Mouse (Mus musculus): ENCODE measurements at regions not wholly inside any gene's neighbourhood (a gene's known extent, or its start where the extent isn't known, plus 50 kb on each side); places are given as distances from the start of the nearest gene placed in this dataset.
A peak's percentile ranks its signal among the peaks of the same experiment; 100 is the strongest.

DNA sequence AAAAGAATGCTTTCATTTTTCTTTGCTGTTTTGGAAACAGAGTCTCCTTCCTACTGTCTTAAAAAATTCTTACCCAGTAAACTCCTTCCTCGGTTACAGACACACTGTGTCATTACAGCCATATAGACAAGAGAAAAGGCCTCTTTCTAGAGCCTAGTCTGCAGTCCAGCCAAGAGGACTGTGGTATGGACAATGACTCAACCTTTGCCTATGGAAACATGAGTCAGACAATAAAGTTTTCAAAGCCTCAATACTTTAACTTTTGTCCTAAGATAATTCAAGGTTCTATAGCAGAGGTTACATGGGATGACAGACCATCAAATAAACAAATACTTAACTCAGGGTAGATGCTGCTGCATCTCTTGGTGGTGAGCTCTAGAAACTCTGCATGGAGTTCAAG is 339.4 kb upstream of the Sox9 start:
- DNase-seq = no peak
- intact Hi-C loops (cut with DNase I; ENCODE audit: low total_unique reads) = no loop called here

DNA sequence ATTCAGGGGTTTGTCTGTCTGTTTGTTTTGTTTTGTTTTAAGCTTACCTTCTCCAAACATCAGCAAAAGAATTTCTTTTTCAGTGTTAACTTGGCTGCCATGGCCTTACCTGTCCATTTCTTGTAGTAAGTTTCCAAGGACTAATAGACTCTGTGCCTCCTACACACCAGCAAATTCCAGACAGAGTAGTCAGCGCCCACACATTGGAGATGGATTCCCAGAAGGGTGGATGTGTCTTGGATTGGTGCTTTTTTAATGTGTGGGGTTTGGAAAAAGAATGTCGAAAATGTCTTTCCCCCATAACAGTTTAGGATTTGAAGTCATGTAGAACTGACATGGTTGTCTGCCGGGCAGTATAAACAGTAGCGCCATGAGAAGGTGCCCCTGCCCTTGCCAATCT is 338.1 kb upstream of the Sox9 start:
- no peak for DNase-seq
- intact Hi-C loops (cut with DNase I; ENCODE audit: low total_unique reads) = no loop called here

DNA sequence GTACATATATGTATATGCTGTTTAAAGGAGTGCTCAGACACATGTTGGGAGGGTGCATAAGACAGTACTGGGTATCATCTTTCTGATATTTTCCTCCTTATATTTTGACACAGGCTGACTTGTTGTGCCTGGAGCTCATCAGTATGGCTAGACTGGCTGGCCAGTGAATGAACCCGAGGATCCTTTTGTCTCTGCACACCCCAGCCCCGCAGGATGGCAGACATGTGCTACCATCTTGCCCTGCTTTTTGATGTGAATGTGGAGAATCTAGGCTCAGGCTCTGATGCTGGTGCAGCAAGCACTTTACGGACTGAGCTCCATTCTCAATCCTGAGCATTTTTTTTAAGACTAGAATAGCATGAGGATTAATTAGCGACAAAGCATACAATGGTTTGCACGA is 332.4 kb upstream of the Sox9 start:
- no peak for DNase-seq
- intact Hi-C loops (cut with DNase I; ENCODE audit: low total_unique reads) = no loop called here

DNA sequence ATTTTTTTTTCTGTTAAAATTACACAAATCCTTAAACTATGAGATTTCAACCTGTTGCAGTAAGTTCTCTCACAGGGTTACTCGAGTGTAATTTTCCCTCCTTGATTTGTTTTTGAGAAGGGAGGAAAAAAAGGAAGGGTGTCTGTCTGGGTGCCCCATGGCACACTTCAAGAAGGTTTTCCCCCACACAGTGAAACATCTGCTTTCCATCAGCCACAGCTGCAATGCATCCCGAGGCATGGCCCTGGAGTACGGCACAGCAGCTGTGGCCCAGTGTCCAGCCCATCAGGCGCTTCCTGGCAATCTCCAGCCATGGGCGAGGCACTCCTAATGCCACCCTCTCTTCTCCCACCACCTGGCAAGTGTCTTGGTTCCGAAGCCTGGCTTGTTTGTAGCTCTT is 331.8 kb upstream of the Sox9 start:
- no peak for DNase-seq
- intact Hi-C loops (cut with DNase I; ENCODE audit: low total_unique reads) = no loop called here

DNA sequence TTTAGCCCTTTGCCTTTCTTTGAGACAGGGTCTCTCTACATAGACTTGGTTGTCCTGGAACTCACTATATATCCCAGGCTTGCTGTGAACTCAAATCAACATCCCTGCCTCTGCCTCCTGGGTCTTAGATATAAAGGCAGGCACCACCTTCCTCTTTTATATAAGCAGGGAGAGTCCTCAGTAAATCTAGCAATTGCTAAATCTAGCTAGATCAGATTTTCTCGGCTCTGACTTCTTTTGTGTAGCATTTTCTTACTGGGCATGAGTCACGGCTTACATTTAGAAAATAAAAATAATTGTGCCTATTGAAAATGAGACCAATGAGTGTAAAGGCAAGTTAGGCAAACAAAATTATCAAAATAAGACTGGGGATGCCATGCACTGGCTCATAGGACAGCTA is 323.9 kb upstream of the Sox9 start:
- intact Hi-C loops (cut with DNase I; ENCODE audit: low total_unique reads) = no loop called here
- no peak for DNase-seq

DNA sequence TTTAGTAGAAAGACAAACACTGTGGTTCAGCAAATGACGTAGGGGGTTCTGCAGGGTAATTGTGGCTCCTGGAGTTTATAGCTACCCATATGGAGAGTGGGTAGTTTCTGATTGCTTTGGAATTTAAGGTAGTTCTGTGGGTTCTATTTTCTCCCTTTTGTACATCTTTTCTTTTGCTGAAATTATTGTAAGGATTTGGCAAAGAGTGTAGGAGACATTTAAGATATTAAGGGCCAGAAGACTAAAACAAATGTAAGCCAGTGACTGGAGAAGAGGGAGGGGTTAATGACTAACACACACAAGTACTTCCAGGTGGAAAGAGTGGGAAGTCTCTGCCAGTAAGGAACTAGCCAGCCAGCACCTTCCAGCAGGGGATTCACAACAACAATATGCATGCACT is 318.9 kb upstream of the Sox9 start:
- no peak for DNase-seq
- intact Hi-C loops (cut with DNase I; ENCODE audit: low total_unique reads) = no loop called here

DNA sequence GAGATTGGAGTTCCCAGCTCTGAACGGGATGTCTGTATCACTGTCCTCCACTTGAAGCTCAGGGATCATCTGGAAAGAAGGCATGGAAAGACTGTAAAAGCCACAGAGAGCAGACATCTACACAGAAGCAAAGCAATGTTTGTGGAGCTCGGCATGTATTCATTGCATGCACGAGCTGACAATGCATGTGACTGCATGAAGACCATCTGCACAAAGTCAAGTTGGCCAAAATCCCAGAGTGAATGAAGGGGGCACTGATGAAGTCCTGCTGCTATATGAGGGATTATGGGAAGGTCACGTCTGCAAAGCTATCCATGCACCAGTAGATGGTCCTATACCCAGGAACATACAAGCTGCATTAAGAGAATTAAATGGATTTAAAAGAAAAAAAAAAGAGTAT is 317.6 kb upstream of the Sox9 start:
- intact Hi-C loops (cut with DNase I; ENCODE audit: low total_unique reads) = no loop called here
- no peak for DNase-seq

DNA sequence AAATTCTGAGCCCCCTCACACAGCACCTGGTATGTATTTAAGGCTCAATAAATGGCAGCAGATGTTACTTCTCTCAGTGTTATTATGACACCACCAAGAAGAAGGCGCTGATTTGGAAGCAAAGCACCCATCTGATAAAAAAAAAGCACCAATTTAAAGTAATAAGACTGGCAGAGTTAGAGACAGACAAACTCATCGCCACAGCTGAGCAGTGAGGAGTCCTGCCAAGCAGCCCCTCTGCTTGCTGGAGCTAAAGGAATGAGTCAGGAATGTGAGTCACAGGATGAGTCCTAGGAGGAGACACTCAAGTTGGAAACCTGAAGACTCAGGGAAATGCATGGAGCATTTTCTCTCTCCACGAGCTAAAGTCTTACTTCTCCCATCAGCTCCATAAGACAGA is 311.7 kb upstream of the Sox9 start:
- intact Hi-C loops (cut with DNase I; ENCODE audit: low total_unique reads) = no loop called here
- DNase-seq = no peak

DNA sequence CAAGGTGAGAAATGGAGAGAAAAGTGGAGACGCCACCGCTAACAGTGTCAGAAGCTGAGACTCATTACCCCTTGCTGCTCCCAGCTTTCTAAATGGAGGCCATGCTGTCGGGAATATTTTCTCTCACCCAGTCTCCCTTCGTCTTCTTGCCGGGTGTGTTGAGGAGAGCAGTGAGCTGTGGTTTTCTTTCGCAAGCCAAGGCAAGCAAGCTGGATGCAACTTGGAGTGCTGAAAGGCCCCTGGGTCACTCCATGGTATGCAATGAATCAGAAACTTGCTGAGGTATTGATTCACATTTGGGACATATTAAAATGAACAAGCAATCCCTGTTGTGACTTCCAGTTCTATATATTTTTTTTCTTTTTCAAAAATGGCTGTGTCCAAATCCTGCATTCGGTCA is 308.8 kb upstream of the Sox9 start:
- intact Hi-C loops (cut with DNase I; ENCODE audit: low total_unique reads) = no loop called here
- DNase-seq = no peak

DNA sequence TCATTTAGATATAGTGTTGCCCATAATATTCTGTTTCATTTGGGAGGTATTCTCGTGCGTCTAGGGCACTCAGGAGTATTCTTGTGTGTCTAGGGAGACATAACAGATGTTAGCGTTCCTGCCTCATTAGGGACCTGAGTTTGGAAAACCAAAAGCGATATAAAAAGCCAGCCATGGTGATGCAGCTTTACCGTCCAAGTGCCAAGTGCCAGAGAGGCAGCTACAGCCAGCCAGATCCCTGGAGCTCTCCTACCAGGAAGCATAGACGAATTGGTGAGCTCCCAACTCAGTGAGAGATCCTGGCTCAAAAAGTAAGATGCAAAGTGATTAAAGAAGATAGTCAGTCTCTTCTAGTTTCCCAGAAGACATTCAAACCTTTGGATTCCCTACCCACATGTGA is 308.3 kb upstream of the Sox9 start:
- no peak for DNase-seq
- intact Hi-C loops (cut with DNase I; ENCODE audit: low total_unique reads) = no loop called here

DNA sequence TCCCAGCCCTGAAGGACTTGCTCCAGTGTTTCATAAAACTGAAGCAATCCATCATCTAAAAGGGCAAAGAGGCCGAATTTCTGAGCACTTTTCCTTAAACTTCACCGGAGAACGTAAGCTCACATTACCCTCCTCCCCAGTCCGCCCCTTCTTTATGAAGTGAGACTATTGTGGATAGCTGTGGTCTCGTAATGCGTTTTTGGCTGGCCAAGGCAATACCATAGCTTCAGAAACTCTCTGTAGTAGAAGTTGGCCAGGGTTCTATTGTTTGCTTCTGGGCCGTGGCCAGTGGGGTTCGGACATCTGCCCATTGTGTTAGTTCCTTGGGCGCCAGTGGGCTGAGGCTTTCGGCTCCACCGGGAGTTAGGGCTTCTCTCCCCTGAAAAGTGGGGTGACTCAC is 301.7 kb upstream of the Sox9 start:
- DNase-seq = no peak
- intact Hi-C loops (cut with DNase I; ENCODE audit: low total_unique reads) = no loop called here

DNA sequence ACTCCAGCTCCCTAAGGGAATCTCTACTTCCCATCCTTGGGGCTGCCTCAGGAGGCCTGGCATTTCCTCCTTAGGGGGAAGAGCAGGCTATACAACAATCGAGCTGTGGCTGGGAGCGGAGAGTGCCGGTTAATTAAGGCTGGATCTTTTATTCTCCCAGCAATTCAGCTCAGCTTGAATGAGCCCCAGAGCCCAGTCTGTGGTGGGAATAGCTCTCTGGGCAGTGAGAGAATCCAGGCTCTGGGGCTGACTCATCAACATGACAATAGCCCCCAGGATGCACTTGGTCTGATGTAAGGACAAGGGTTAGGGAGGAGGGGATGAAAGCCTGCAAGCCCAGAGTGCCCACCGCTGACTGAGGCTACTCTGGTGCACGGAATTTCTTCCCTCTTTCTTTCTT is 280.2 kb upstream of the Sox9 start:
- no peak for DNase-seq

DNA sequence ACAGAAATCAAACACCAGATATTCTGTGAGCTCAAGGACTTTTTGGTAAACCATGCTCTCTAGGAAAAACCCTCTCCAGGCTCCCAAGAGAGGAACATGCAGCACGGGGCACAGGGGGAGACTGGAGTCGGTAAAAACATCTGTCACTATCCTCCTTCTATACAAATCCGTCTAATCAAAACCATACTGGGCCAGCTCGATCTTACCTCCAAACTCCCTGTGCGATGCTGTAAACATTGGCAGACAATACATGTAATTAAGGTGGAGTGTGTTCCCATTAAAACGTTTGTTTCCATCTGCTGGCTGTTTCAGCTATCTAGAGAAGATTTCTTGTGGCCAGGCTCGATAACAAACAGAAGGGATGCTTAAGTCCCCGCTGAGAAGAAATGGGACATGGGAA is 262.9 kb upstream of the Sox9 start:
- intact Hi-C loops (cut with DNase I; ENCODE audit: low total_unique reads) = no loop called here
- DNase-seq = no peak

More for the DNA sequence above, 280.2 kb upstream of the Sox9 start:
- intact Hi-C loops (cut with DNase I; ENCODE audit: low total_unique reads) = no loop called here

DNA sequence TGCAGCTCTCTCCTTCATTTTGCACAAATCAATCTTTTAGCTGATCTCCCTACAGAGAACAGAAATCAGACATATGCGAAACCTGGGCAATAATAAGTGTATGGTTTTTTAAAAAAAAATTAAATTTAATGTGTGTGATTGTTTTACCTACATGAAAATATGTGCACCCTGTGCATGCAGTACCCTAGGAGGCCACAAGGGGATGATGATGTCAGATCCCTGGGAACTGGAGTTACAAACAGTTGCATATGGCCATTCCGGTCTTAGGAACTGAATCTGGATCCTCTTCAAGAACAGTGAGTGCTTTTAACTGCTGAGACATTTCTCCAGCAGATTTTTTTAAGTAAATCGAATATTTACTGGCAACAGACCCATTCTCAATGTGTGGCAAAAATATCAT is 257.0 kb upstream of the Sox9 start:
- DNase-seq = no peak
- intact Hi-C loops (cut with DNase I; ENCODE audit: low total_unique reads) = no loop called here

DNA sequence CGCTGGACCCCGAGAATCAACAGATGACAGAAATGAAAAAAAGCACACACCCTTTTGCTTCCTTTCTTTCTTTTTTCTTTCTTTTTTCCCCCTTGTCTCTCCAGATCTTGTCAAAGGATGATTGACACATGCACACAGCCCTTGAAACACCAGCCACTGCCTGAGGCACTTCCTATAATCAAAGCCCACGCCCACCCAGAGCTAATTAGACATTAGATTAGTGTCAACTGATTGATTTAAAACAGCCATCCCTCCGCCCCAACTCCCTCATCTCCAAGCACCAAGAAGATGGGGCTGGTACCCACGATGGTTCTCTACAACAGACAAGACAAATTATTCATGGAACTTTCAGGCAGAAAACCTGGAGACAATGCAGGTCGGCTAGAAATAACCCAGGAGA is 239.5 kb upstream of the Sox9 start:
- intact Hi-C loops (cut with DNase I; ENCODE audit: low total_unique reads) = no loop called here
- DNase-seq = no peak

DNA sequence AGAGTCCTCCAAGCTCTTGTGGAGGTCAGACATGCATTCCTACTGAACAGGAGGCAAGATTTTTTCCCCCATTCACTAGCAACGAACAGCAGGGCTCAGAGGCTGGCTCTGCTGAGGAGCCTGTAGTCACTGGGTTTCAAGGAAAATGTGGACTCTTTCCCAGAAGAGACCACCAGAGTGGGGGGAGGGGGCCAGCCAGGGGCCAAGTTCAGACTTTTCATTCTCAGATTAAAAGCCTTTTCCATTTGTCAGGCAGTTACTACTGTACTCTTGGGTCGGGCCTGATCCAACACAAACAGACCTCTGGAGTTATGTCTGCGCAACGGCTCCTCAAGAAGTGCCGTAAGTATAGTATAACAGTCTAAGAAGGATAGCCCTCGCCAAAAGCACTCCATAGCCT is 238.6 kb upstream of the Sox9 start:
- DNase-seq = no peak
- intact Hi-C loops (cut with DNase I; ENCODE audit: low total_unique reads) = no loop called here

DNA sequence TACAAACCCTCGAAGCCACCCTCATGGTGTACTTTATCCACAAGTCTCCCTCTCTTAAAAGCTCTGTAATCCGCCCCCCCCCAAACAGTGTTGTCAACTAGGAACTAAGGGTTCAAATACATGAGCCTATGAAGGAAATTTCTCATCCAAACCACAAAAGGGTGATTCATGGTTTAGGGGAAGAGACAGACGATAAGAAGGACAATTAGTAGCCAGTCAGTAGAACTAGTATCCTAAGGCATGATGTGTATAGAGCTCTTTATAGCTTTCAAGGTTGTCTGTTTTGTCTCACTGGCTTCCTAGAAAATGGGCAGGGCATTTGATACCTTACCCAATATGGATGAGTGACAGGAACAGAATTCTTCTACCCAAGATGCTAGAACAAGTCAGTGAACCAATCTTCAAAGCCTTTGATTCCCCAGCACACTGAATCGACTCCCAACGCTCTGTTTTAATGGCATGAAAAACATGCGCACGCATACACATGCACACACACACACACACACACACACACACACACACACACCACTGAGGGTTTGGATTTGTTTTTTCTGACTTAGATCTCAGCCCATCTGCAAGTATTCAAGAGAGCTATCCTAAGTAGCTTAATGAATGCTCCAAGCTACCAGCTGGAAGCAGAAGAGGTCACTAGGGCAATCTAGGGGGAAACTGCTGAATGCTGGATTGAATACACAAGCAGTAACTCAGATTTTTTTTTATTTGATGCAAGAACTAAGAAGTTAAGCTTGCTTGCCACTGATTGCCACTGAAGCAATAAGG is 236.6 kb upstream of the Sox9 start:
- intact Hi-C loops (cut with DNase I; ENCODE audit: low total_unique reads) = no loop called here
- peak; percentile 5 for DNase-seq

DNA sequence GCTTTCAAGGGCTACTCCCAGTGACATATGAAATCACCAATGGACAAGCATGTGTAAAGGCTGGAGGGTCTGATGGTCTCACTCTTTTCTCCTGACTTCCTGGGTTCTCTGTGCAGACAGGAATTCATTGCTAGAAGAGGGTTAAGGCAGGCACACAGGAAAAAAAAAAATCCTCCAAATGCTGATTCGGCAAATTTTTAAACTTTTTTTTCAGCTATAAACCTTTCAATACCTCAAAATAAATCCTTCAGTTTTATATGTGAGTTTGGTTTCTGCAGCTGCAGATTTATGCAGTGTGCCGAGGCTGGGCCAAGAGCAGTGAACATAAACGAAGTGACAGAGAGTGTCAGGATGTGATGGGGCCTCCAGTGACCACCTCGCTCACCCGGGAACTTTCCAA is 235.9 kb upstream of the Sox9 start:
- intact Hi-C loops (cut with DNase I; ENCODE audit: low total_unique reads) = no loop called here
- no peak for DNase-seq

DNA sequence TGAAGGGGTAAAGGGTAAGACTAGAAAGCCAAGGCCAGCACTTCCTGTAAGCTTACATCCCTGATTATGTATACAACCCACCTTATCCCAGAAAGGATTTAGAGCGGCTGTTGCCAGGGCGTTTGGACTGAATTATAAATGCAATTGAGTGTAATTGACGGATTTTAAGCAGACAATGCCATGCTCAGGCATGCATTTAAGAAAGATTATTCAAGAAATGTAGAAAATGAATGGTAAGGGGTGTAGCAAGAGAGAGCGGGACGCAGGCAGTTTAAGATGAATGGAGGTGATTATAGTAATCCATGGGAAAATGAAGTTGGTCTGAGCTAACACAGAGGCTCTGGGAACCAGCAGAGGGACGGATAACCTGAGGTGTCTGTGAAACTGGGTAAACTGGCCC is 229.2 kb upstream of the Sox9 start:
- DNase-seq = no peak
- intact Hi-C loops (cut with DNase I; ENCODE audit: low total_unique reads) = no loop called here

DNA sequence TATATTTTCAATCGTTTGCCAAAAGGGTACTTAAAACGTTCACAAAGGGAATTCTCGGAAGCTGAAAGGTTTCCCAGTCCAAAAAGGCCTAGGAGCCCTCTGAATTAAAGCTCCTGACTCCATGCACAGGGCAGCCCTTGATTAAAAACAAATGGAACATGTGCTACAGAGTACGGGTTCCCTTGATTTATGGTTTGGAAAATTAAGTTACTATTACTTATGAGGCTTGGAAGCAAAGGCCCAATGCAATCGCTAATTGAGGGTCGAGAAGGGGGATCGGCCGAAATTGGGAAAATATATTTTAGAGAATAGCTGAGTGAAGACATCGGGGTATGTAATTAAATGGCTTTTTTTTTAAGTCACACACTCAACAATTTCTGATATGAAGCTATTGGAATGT is 219.0 kb upstream of the Sox9 start:
- intact Hi-C loops (cut with DNase I; ENCODE audit: low total_unique reads) = no loop called here
- DNase-seq = no peak

DNA sequence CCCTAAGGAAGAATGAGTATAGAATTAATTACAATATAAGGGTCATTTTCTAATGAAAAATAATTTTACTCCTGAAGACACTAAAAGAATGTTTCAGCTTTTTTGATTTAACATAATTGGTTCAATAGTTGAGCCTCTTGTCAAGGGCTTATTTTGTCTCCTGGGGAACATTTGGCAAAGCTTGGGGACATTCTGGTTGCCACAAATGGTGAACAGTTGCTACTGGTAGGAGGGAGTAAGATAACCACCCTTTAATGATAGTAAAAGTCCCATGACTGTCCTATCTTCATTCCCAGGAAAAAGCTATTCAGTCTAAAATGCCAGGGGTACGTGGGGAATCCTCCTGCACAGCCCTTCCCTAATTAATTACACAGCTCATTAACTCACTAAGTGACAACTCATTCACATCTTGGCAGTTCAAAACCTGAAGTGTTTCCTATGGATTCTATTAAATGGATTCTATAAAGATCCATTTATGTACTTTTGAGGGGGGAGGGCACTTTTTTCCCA is 217.3 kb upstream of the Sox9 start:
- no peak for DNase-seq
- intact Hi-C loops (cut with DNase I; ENCODE audit: low total_unique reads) = no loop called here

DNA sequence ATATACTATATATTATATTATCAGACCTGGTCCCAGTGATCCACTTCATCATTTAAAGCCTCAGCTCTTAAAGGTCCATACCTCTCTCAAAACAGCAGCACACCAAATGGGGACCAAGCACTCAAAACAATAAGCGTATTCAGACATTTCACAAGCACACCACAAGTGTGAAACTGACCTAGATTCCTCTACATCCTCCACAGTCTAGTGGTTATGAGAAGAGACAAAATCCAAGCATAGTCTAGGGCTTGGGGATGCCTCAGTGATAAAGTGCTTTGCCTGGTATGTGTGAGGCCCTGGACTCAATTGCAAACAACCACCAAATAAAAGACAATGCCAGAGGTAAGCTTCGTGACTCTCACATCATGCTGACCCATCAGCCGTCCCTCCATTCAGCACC is 216.0 kb upstream of the Sox9 start:
- DNase-seq = no peak
- intact Hi-C loops (cut with DNase I; ENCODE audit: low total_unique reads) = no loop called here

All from gastrocnemius, postnatal 14 days (tissue).